Mouse (Mus musculus): ENCODE measurements at regions not wholly inside any gene's neighbourhood (a gene's known extent, or its start where the extent isn't known, plus 50 kb on each side); places are given as distances from the start of the nearest gene placed in this dataset.

DNA sequence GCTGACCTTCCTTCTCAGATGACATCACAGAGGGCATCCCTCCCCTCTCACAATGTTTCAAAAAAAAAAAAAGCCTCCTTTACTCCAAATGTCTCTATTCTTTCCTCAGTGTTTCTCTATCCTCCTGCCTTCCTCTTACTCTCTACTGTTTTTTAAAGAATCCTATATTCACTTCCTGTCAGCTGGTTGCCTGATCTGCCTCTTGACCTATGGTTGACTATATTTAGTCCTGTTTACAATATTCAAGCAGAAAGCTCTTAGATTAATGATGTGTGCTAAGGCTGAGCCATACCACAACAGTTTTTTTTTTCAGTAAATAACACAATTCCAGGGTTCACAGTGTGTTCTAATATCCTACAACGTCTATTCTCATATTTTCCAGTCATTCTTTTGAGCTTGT lies 133.2 kb upstream of the Ano5 start:
- no peak for TF ChIP-seq POLR2A (IDR thresholded peaks at IDR 0.05; ENCODE audit: extremely low read depth, insufficient read depth, low read length)
- no peak for TF ChIP-seq CTCF (IDR thresholded peaks at IDR 0.05; ENCODE audit: extremely low read depth, insufficient read depth, low read length)

Measured in cortical plate, adult 2 months (tissue).